Mouse (Mus musculus): Measurements from ENCODE around the gene Hmgb1. TPM values are rescaled to one million over a fixed set of nuclear protein-coding genes. Genes with fewer than 3 reads are reported as not detected.

Gene Hmgb1
- polyA plus RNA-seq, 1 experiment from 2014 or later, result 1,601 TPM

DNA sequence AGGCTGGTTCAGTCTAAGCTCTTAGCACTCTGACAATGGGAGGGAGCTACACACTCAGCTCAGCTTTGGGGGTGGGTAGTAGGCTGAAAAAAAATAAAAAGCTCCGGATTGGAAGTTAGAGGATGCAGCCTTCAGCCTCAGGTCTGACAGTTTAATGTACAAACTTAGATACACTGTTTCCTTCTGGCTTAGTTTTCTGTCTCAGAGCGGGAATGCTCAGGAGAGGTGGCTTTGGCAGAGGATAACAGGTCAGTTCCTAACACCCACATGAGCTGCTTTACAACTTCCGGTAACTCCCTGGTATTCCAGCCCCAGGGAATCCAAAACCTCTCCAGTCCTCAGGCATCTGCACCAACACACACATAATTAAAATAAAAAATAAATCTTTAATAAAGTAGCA lies 4.5 kb downstream of the Hmgb1 start:
- Histone ChIP-seq H3K4me1 (replicated peaks; ENCODE audit: control insufficient read depth, insufficient read depth, low read length) (peaks cover 4% of the 10 kb centered on the region; the same call in 1 of the 2 replicates), H3K9me3 (ENCODE audit: control insufficient read depth, low read length) (no peaks in the 10 kb centered on the region), H3K27ac (ENCODE audit: low read length) (no peak overlapping the region), H3K27me3 (ENCODE audit: control insufficient read depth, insufficient read depth, low read depth, low read length) (no peaks in the 10 kb centered on the region), H3K9ac (ENCODE audit: low read length) (no peak overlapping the region), H3K4me2 (ENCODE audit: low read depth, low read length) (no peak overlapping the region), H3K4me3 (ENCODE audit: low read length) (no peak overlapping the region), H3K36me3 (ENCODE audit: control insufficient read depth, insufficient read depth, low read length) (no peaks in the 10 kb centered on the region)
- WGBS, result 76% methylated on average over 3 of the region's 3 CpGs
- ATAC-seq (ENCODE audit: low read depth), result no peak

DNA sequence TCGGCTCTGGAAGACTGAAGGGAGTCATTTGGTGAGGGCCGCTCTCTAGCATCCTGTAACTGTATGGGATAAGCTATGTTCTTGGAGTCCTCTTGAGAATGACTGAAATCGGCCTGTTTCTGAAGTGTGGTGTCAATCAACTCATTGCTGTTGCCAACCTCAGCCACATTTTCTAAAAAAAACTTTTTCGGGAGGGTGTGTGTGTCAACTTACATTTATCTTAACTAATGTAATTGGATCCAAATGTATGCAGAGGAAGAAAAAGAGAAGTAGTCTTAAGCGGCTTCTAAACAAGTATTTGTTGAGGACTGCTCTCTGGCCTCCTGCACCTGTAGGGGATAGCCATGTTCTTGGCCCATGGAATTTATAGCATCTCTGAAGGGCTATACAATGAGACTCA lies 6.2 kb downstream of the Hmgb1 start:
- Histone ChIP-seq H3K27me3 (ENCODE audit: control insufficient read depth, insufficient read depth, low read depth, low read length) (no peaks in the 10 kb centered on the region), H3K36me3 (ENCODE audit: control insufficient read depth, insufficient read depth, low read length) (no peaks in the 10 kb centered on the region), H3K4me1 (replicated peaks; ENCODE audit: control insufficient read depth, insufficient read depth, low read length) (peaks cover 4% of the 10 kb centered on the region; the same call in 1 of the 2 replicates), H3K4me3 (ENCODE audit: low read length) (no peak overlapping the region), H3K9me3 (ENCODE audit: control insufficient read depth, low read length) (no peaks in the 10 kb centered on the region), H3K27ac (ENCODE audit: low read length) (no peak overlapping the region), H3K9ac (ENCODE audit: low read length) (no peak overlapping the region), H3K4me2 (ENCODE audit: low read depth, low read length) (no peak overlapping the region)
- 86% methylated on average over 5 of the region's 5 CpGs for WGBS
- no peak for ATAC-seq (ENCODE audit: low read depth)

- H3K9me3 ChIP-seq (ENCODE audit: control insufficient read depth, low read length), result no peaks in the 10 kb centered on the region
- no peak for ATAC-seq (ENCODE audit: low read depth)
- no peak overlapping the region for H3K27ac ChIP-seq (ENCODE audit: low read length)
- no peak overlapping the region for H3K9ac ChIP-seq (ENCODE audit: low read length)
- WGBS, result 93% methylated on average over 6 of the region's 6 CpGs
- no peak overlapping the region for H3K4me3 ChIP-seq (ENCODE audit: low read length)
- no peaks in the 10 kb centered on the region for H3K36me3 ChIP-seq (ENCODE audit: control insufficient read depth, insufficient read depth, low read length)
- no peaks in the 10 kb centered on the region for H3K27me3 ChIP-seq (ENCODE audit: control insufficient read depth, insufficient read depth, low read depth, low read length)
- H3K4me2 ChIP-seq (ENCODE audit: low read depth, low read length), result no peak overlapping the region
- H3K4me1 ChIP-seq (replicated peaks; ENCODE audit: control insufficient read depth, insufficient read depth, low read length), result no peaks in the 10 kb centered on the region
These were observed 8.6 kb downstream of the Hmgb1 start for GRCm38 (mm10) chr5:149175736-149176135.

DNA sequence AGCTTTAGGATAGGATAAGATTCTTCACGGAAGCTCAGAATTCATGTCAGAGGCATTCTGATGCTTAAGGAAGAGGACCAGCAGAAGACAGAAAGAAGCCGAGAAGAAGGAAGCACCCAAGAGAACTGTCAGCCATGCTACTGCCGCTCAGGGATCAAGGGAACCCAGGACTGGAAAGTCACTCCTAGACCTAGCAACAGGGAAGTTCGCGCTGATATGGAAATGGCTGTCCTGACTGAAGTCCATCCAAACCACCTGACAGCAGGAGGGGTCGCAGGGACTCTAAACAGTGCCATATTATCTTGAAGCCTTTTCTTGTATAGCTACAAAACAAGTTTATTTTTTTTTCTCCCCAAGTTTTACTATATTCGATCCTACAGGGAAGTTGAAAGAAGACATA lies 9.8 kb downstream of the Hmgb1 start:
- no peak for ATAC-seq (ENCODE audit: low read depth)
- WGBS, result 82% methylated on average over 7 of the region's 7 CpGs
- no peak overlapping the region for H3K27ac ChIP-seq (ENCODE audit: low read length)
- H3K4me3 ChIP-seq (ENCODE audit: low read length), result no peak overlapping the region
- no peaks in the 10 kb centered on the region for H3K9me3 ChIP-seq (ENCODE audit: control insufficient read depth, low read length)
- H3K9ac ChIP-seq (ENCODE audit: low read length), result no peak overlapping the region
- H3K36me3 ChIP-seq (ENCODE audit: control insufficient read depth, insufficient read depth, low read length), result no peaks in the 10 kb centered on the region
- H3K27me3 ChIP-seq (ENCODE audit: control insufficient read depth, insufficient read depth, low read depth, low read length), result no peaks in the 10 kb centered on the region
- H3K4me1 ChIP-seq (replicated peaks; ENCODE audit: control insufficient read depth, insufficient read depth, low read length), result no peaks in the 10 kb centered on the region
- no peak overlapping the region for H3K4me2 ChIP-seq (ENCODE audit: low read depth, low read length)

GRCm38 (mm10) chr5:149172246-149172645 lies 12.0 kb downstream of the Hmgb1 start:
- H3K9ac ChIP-seq (ENCODE audit: low read length), result no peak overlapping the region
- 60% methylated on average over 10 of the region's 10 CpGs for WGBS
- H3K4me2 ChIP-seq (ENCODE audit: low read depth, low read length), result no peak overlapping the region
- H3K4me1 ChIP-seq (replicated peaks; ENCODE audit: control insufficient read depth, insufficient read depth, low read length), result no peaks in the 10 kb centered on the region
- H3K4me3 ChIP-seq (ENCODE audit: low read length), result no peak overlapping the region
- no peak overlapping the region for H3K27ac ChIP-seq (ENCODE audit: low read length)
- no peaks in the 10 kb centered on the region for H3K36me3 ChIP-seq (ENCODE audit: control insufficient read depth, insufficient read depth, low read length)
- H3K9me3 ChIP-seq (ENCODE audit: control insufficient read depth, low read length), result no peaks in the 10 kb centered on the region
- no peak for ATAC-seq (ENCODE audit: low read depth)
- H3K27me3 ChIP-seq (ENCODE audit: control insufficient read depth, insufficient read depth, low read depth, low read length), result no peaks in the 10 kb centered on the region

DNA sequence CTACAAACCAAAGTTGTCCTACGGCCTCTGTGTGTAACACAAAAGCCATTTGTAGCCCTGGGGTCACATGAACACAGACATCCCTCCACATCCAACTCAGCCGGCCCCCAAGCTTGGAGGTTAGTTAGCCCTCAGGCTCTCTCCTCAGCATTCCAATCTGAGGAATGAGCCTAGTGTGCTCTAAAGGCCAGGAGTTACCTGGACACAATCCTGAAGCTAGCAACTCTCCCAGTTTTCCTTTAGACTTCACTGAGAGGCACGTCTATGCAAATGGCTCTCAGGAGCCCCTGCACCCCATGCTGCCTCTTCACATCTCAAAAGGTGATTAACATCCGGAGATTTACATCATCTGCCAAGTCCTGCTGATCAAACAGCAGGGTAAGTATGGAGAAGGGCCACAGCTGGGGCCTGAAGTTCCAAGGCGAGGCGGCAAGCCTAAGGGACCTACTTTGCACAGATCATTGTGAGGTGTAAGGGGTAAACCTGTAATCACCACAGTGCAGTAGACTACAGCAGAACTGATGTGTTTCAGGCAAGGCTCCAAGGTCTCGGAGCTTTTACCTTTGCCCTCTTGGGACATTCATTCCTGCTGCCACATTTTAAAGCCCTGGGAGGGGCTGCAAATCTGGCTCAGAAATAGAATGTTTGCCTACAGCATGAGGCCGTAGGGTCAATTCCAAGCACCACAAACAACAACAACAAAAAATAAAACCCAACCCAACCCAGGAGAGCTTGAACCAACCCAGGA lies 13.3 kb downstream of the Hmgb1 start:
- Histone ChIP-seq H3K4me3 (ENCODE audit: low read length) (no peak overlapping the region), H3K36me3 (ENCODE audit: control insufficient read depth, insufficient read depth, low read length) (no peaks in the 10 kb centered on the region), H3K27ac (ENCODE audit: low read length) (no peak overlapping the region), H3K27me3 (ENCODE audit: control insufficient read depth, insufficient read depth, low read depth, low read length) (no peaks in the 10 kb centered on the region), H3K9ac (ENCODE audit: low read length) (no peak overlapping the region), H3K4me2 (ENCODE audit: low read depth, low read length) (no peak overlapping the region), H3K4me1 (replicated peaks; ENCODE audit: control insufficient read depth, insufficient read depth, low read length) (no peaks in the 10 kb centered on the region), H3K9me3 (ENCODE audit: control insufficient read depth, low read length) (no peaks in the 10 kb centered on the region)
- 60% methylated on average over 8 of the region's 8 CpGs for WGBS
- no peak for ATAC-seq (ENCODE audit: low read depth)

DNA sequence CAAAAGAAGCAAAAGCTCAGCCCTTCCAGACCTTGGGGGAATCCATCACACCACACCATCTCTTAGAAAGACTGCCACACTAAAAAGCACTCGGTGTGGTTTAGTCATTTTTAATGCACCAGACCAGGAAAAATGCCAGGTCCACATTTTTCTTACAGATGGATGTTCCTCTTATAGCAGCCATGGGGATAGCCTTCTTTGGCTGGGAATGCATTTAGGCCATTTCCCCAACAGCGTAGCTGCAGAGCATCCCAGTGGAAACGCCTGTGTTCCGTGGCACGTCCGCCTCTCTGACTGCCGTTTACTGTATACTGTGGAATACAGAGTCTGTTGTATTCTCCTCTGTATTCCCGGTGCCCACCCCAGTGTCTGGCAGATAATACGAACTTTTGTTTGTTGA lies 15.5 kb downstream of the Hmgb1 start:
- H3K9me3 ChIP-seq (ENCODE audit: control insufficient read depth, low read length), result no peaks in the 10 kb centered on the region
- no peaks in the 10 kb centered on the region for H3K36me3 ChIP-seq (ENCODE audit: control insufficient read depth, insufficient read depth, low read length)
- no peak overlapping the region for H3K9ac ChIP-seq (ENCODE audit: low read length)
- 67% methylated on average over 9 of the region's 9 CpGs for WGBS
- H3K4me1 ChIP-seq (replicated peaks; ENCODE audit: control insufficient read depth, insufficient read depth, low read length), result no peaks in the 10 kb centered on the region
- no peak overlapping the region for H3K4me3 ChIP-seq (ENCODE audit: low read length)
- H3K4me2 ChIP-seq (ENCODE audit: low read depth, low read length), result no peak overlapping the region
- ATAC-seq (ENCODE audit: low read depth), result 0 out of 2 replicates have a peak, but pooled peaks have one; percentile 56
- no peaks in the 10 kb centered on the region for H3K27me3 ChIP-seq (ENCODE audit: control insufficient read depth, insufficient read depth, low read depth, low read length)
- no peak overlapping the region; the same call in 1 of the 2 replicates for H3K27ac ChIP-seq (ENCODE audit: low read length)

- ATAC-seq (ENCODE audit: low read depth), result no peak
- H3K4me1 ChIP-seq (replicated peaks; ENCODE audit: control insufficient read depth, insufficient read depth, low read length), result peaks cover under 1% of the 10 kb centered on the region
- no peak overlapping the region for H3K27ac ChIP-seq (ENCODE audit: low read length)
- H3K27me3 ChIP-seq (ENCODE audit: control insufficient read depth, insufficient read depth, low read depth, low read length), result no peaks in the 10 kb centered on the region
- WGBS, result 80% methylated on average over 2 of the region's 2 CpGs
- no peaks in the 10 kb centered on the region for H3K36me3 ChIP-seq (ENCODE audit: control insufficient read depth, insufficient read depth, low read length)
- no peaks in the 10 kb centered on the region for H3K9me3 ChIP-seq (ENCODE audit: control insufficient read depth, low read length)
- H3K9ac ChIP-seq (ENCODE audit: low read length), result no peak overlapping the region
- H3K4me3 ChIP-seq (ENCODE audit: low read length), result no peak overlapping the region
- H3K4me2 ChIP-seq (ENCODE audit: low read depth, low read length), result no peak overlapping the region
These were observed 16.2 kb downstream of the Hmgb1 start for GRCm38 (mm10) chr5:149168051-149168450.

- H3K4me3 ChIP-seq (ENCODE audit: low read length), result no peak overlapping the region
- peaks cover 3% of the 10 kb centered on the region for H3K4me1 ChIP-seq (replicated peaks; ENCODE audit: control insufficient read depth, insufficient read depth, low read length)
- no peak overlapping the region for H3K27ac ChIP-seq (ENCODE audit: low read length)
- no peaks in the 10 kb centered on the region for H3K36me3 ChIP-seq (ENCODE audit: control insufficient read depth, insufficient read depth, low read length)
- 90% methylated on average over 10 of the region's 10 CpGs for WGBS
- no peaks in the 10 kb centered on the region for H3K9me3 ChIP-seq (ENCODE audit: control insufficient read depth, low read length)
- H3K9ac ChIP-seq (ENCODE audit: low read length), result no peak overlapping the region
- no peaks in the 10 kb centered on the region for H3K27me3 ChIP-seq (ENCODE audit: control insufficient read depth, insufficient read depth, low read depth, low read length)
- H3K4me2 ChIP-seq (ENCODE audit: low read depth, low read length), result no peak overlapping the region
- no peak for ATAC-seq (ENCODE audit: low read depth)
These were observed 18.3 kb downstream of the Hmgb1 start for GRCm38 (mm10) chr5:149166011-149166410.

Measured in lung, embryonic 16.5 days (tissue).